Mouse (Mus musculus): ENCODE results near the gene Syf2.
A peak's percentile ranks its signal among the peaks of the same experiment; 100 is the strongest.
"Not testable (repeated sequence)": the region's sequence is repeated elsewhere in the genome, so short reads cannot be mapped to it uniquely, and the experiment has no call there.

Gene Syf2

GRCm38 (mm10) chr4:134930684-134931481, at the start of gene Syf2:
Syf2 (plus strand) TSS chr4:134930898.
- DNase-seq (ENCODE audit: low read depth) = peak; percentile 98

DNA sequence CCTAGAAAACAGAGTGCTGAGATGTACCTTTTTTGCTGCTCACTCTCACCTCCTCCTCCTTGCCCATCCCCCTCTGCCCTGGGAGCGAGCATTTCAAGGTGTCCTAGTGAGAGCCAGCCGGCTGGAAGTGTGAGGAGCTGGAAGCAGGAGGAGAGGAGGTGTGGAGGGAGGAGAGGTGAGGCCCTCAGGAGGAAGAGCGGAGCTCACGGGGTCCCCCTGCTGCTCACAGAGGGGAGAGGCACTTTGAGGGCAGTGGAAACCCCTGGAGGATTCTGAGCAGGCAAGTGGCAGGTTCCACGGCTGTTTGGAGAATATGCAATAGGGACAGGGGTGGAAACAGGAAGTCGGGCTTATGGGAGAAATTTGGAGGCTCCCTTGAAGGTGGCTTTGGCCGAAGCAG, 47.4 kb upstream of the Syf2 start:
- no peak for DNase-seq (ENCODE audit: low read depth)

- no peak for DNase-seq (ENCODE audit: low read depth)
Observed at GRCm38 (mm10) chr4:134883808-134884207, 46.9 kb upstream of the Syf2 start.

DNA sequence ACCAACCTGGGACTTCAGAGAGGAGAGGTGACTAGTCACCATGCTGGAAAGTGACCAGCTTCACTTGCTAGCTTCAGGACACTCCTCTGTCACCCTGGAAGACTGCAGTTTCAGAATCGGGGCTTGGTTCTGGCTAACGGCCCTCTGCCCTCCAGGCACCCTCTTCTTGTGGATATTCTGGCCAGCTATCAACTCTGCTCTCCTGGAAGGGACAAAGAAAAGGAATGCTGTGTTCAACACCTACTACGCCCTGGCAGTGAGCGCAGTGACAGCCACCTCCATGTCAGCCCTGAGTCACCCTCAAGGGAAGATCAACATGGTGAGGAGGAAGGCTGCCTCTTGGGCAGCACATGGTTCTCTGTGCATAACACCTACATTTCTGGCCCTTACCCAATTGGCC, 46.3 kb upstream of the Syf2 start:
- DNase-seq (ENCODE audit: low read depth) = no peak

DNA sequence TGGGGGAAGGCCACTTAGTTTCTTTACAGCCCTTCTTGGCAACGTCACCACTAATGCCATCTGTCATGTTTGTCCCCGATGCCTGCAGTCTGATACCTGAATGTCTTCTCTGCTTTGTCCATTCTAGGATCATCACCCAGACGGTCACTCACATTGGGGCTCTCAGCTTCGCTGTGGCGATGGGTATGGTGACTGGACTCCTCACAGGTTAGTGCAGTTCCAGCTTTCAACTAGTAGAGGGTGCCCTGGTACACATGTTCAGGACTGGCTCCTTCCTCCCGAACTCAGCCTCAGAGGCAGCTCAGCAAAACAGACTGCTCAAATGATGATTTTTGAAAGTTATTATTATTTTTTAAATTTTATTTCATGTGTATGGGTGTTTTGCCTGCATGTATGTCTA, 38.6 kb upstream of the Syf2 start:
- DNase-seq (ENCODE audit: low read depth) = no peak

- no peak for DNase-seq (ENCODE audit: low read depth)
Observed at GRCm38 (mm10) chr4:134897256-134897655, 33.4 kb upstream of the Syf2 start.

- no peak for DNase-seq (ENCODE audit: low read depth)
Observed at GRCm38 (mm10) chr4:134901126-134901525, 29.6 kb upstream of the Syf2 start.

DNA sequence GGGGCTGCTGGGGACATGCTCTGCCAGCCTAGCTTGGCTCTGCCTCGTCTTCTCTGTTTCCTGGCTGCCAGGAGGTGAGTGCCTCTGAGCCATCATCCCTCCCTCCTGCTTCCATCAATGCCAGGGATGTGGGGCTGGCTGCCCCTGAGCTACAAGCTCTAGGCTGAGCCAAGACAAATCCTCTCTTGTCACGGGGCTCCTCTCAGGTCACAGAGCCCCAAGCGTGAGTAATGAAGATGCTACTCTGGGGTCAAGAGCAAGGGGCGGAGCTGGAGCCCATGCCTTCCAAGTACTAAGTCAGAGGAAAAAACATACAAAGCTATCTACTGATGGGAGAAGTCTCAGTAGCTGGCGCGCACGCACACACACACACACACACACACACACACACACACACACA, 27.7 kb upstream of the Syf2 start:
- no peak for DNase-seq (ENCODE audit: low read depth)

GRCm38 (mm10) chr4:134911406-134911805, 19.3 kb upstream of the Syf2 start:
- not testable (repeated sequence) for DNase-seq (ENCODE audit: low read depth)

DNA sequence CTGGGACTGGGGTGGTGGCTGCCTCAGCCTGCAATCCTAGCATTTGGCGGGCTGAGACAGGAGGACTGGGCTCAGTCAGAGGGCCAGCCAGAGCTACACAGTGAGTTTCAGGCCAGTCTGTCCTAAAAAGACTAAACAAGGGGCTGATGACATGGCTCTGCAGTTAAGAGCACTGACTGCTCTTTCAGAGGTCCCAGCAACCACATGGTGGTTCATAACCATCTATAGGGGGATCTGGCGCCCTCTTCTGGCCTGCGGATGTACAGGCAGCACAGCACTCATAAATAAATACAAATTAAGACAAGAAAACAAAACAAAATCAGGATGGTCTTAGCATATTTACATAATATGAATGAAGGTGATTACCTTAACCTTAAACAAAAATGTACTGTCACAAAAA, 17.3 kb upstream of the Syf2 start:
- no peak for DNase-seq (ENCODE audit: low read depth)

DNA sequence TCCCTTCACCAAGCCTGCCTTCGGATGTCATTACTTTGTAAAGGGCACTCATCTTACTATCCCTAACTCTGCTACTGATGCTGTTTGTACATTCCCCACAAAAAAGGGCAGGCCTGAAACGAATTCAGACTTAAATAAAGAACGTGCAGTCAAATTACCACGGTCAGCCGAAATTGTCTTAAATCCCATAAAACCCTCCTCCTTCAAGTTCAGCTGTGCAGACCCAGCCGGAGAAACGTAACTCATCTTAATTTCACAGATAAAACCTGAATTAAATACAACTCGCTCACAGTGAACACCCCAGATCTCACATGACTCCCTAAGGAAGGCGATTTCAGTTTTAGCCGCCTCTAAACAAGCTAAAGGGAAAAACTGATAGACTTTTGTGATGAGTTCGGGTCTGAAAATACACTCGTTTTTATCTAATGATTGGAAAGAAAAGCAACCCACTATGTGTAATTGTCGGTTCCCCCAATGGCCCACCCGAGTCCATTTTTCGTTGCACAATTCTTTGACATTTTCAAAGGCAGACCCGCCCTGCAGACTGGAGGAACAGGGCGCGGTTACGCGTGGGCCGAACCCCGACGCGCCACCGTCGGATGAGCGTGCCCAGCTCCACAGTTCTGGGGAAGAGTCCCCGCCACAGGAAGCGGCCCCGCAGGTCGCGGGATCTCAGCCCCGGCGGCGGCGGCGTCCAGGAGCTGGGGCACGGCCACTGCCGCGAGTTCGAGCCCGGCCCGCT, 16.4 kb upstream of the Syf2 start:
- no peak for DNase-seq (ENCODE audit: low read depth)

- DNase-seq (ENCODE audit: low read depth) = peak; percentile 93
Observed at GRCm38 (mm10) chr4:134914864-134915209, 15.9 kb upstream of the Syf2 start, which contains the start of gene Tmem50a. Tmem50a (minus strand) TSS chr4:134915024.

- no peak for DNase-seq (ENCODE audit: low read depth)
Observed at GRCm38 (mm10) chr4:134915223-134916050, 15.3 kb upstream of the Syf2 start.

DNA sequence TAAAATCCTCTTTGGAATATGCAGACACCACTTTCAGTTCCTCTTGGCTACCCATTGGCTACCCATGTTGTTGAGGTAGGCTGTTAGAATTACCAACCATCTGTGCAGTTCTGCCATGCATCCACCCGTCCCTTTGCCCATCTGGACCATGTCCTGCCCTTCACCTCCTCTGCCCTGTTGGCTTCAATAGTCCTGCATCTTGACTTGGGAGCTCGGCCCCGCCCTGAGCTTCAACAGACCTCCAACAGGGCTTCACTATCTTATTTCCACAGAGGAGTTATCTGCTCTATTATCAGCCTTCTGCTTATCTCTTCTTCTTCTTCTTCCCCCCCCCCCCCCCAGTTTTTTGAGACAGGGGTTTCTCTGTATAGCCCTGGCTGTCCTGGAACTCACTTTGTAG, 13.5 kb upstream of the Syf2 start:
- no peak for DNase-seq (ENCODE audit: low read depth)

DNA sequence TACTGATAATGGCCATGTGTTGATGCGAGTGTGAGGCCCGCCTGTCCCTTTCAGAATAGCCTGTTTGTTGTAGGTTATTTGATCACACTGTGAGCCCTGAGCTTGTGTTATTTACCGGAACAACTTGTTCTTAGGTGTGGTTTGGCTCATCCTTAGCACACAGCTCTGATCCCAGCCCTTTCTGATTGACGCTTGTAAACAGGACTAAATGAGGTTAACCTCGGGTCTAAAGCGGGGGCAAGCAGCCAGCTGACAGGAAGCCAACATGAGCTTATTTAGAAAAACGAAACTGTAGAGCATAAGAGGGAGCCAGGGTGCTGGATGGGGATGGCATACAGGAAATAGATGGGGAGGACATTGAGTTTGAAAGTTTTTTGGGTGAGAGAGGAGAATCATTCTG, 12.3 kb upstream of the Syf2 start:
- DNase-seq (ENCODE audit: low read depth) = no peak

DNA sequence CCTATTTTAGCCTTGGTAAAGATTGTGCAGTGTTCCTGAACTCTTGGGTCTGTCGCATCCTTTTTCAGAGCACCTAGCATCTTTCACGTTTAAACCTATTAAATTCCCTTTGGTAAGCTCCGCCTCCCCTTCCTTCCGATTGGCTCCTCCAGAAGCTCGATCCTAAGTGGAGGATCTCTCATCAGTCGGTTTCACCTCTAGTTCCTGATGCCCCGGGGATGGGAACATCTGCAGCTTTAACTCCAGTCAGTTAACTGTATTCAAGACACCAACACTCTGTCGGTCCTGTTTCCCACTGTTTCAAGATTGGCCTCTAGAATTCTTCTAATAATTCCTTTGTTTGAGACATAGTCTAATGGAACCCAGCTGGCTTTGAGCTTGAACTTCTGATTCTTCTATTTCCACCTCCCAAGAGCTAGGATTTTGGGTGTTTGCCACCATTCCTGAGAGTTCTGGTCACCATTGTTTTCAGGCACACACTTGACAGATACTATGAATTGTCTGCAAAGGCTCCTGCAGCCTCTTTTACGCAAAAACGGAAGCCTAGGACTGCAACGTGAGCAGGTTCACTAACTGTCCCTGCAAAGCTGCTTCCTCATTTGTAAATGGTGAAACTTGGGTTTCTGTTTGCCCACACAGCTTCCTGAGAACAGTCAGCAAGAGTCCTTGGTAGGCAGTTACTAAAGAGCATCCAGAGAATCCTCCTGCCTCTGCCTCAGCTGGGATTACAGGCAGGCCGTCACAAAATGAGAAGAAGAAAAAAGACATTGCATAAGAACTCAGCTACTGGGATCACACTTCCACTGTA, 10.8 kb upstream of the Syf2 start:
- DNase-seq (ENCODE audit: low read depth) = no peak

DNA sequence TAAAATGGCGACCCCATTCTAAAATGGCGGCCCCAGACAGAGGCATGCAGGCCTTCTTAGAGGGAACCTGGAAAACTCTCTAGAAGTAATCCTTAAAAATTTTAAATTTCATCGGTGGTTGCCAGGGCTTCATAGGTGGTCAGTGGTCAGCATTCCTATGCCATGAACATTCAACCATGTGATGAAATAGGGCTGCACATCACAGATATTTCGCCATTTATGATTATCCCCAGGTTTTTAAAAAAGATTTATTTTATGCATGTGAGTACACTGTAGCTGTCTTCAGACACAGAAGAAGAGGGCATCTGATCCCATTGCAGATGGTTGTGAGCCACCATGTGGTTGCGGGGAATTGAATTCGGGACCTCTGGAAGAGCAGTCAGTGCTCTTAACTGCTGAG, 10.1 kb upstream of the Syf2 start:
- no peak for DNase-seq (ENCODE audit: low read depth)

DNA sequence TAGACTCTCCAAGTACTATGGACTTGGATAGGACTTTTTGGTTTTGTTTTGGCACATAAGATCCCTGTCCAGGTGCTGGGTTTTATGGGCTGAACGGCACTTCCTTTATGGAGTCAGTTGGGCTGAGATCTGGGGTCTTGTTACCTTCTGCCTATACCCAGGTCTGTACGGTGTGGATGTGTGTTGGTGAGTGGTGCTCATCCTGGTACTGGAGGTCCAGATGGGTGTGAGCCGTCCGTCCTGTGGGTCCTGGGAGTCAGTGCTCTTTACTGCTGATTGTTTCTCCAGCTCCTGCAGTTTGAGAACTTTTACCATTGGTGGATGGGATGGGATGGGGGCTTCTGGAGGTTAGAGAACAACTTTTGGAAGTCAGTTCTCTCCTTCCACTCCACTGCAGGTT, 9.0 kb upstream of the Syf2 start:
- DNase-seq (ENCODE audit: low read depth) = no peak

GRCm38 (mm10) chr4:134922111-134922924, 8.4 kb upstream of the Syf2 start:
- DNase-seq (ENCODE audit: low read depth) = no peak

DNA sequence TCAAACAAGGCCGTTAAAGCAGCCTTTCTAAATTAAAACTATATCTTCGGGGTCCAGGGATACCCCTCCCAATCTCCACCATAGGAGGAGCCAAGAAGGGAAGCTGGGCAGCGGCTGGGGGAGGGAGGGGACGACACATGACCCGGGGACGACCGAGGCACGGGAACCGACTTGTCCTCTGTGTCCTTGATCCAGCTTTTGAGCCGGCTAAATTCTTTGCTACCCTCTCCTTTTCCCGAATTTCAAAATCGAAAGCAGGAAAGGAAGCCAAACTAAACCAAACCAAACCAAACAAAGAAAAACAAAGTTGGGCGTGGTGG, 7.8 kb upstream of the Syf2 start:
- no peak for DNase-seq (ENCODE audit: low read depth)
